Mouse (Mus musculus): ENCODE measurements at regions not wholly inside any gene's neighbourhood (a gene's known extent, or its start where the extent isn't known, plus 50 kb on each side); places are given as distances from the start of the nearest gene placed in this dataset.

DNA sequence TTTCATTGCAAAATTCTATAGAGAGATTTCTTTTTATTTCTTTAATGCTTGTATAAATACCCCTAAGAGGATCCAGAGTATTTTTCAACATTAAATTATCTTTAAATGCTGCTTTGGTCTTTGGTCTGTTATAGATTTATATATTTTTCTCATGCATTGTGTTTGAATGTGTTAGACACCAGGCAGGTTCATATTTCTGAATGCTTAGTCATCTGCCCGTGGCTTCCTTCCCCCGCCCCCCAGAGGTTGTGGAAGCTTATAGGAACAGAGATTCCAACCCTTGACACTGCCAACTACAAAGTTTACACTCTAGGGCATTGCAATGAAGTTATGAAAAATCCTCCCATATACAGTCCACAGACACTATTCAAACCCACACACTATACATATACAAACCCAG, 1066.6 kb downstream of the Efnb2 start:
- DNase-seq (ENCODE audit: low read depth, low spot score) = no peak

DNA sequence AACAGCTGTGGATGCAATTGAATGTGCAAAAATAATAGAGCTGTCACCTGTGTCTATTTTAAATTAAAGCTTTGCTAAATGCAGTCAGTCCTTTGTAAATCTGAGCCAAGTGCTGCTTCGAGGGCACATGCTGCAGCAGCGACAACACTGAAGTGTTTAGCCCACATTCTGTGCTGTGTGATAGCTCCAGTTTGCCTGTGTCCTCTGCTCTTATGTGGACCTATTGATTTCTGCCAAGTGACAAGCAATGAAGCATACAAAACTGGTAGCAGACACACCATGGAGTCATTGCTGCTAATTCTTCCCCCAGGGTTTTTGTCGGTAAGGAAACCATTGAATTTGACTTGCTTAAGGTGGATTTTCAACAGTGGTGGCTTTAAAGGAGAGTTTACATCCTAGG, 1085.4 kb downstream of the Efnb2 start:
- DNase-seq (ENCODE audit: low read depth, low spot score) = peak; percentile 8

- DNase-seq (ENCODE audit: low read depth, low spot score) = no peak
These were observed 1100.4 kb downstream of the Efnb2 start for GRCm38 (mm10) chr8:7560645-7561044.

GRCm38 (mm10) chr8:7554756-7555155, 1106.3 kb downstream of the Efnb2 start:
- DNase-seq (ENCODE audit: low read depth, low spot score) = no peak

Measured in brain, adult 2 months (tissue).